Mouse (Mus musculus): ENCODE measurements at regions not wholly inside any gene's neighbourhood (a gene's known extent, or its start where the extent isn't known, plus 50 kb on each side); places are given as distances from the start of the nearest gene placed in this dataset.

DNA sequence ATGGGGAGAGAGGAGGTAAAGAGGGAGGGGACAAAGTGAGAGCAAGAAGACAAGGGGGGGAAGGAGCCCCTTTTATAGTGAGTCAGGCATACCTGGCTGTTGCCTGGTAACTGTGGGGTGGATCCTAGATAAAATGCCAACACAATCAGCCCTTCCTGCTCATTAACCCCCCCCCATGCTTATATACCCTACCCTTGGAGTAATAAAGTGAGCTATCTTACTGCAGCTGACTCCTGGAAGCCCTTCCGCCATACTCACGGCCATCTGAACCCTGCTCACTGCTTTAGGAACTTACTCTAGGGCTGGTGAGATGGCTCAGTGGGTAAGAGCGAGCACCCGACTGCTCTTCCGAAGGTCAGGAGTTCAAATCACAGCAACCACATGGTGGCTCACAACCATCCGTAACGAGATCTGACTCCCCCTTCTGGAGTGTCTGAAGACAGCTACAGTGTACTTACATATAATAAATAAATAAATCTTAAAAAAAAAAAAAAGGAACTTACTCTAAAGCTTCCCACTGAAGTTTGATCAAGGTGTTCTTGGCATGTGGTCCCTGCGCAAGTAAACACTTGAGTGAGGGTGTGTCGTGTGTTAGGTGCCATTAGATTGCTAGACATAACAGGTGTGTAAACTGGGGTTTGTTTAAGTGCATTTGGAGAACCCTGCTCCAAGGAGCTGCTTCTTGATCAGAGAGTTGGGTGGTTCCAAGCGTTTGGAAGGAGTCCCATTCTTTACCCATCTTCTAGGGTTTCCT is 74.9 kb downstream of the Ets2 start:
- no peak for TF ChIP-seq CTCF (IDR thresholded peaks at IDR 0.05; ENCODE audit: low read depth, low read length)
- no peak for TF ChIP-seq GATA1 (IDR thresholded peaks at IDR 0.05; ENCODE audit: borderline replicate concordance, low read length)
- TF ChIP-seq POLR2AphosphoS5 (IDR thresholded peaks at IDR 0.05; ENCODE audit: insufficient replicate concordance, low read depth, low read length), result no peak
- TF ChIP-seq TAL1 (conservative IDR thresholded peaks at IDR 0.05; ENCODE audit: low read depth, low read length), result no peak

All from G1E (cell line).